Mouse (Mus musculus) heart, embryonic 11.5 days (tissue): Measurements from ENCODE around the gene Akap17b. TPM values are rescaled to one million over a fixed set of nuclear protein-coding genes. Genes with fewer than 3 reads are reported as not detected.

Experiments
- ATAC-seq: fragments of 200-750 bp; cut with Nextera tagmentation; replicated peaks from 2 replicates; pipeline ENCODE4 v1.8.0; 2017; ENCODE audit warnings: moderate library complexity; ENCODE audit not compliant: insufficient number of reproducible peaks, low FRiP score, low TSS enrichment
- H3K27ac ChIP-seq: fragments of 300-500 bp; sonication (generic); 2 replicates; pipeline ENCODE4 v1.5.1; 2014; ENCODE audit warnings: mild to moderate bottlenecking, low read depth, low read length
- H3K27me3 ChIP-seq: fragments of 300-500 bp; sonication (generic); 2 replicates; pipeline ENCODE4 v1.6.1; 2014; ENCODE audit warnings: mild to moderate bottlenecking, low read length, mixed read lengths; ENCODE audit not compliant: control insufficient read depth, insufficient read depth
- H3K36me3 ChIP-seq: fragments of 300-500 bp; sonication (generic); 2 replicates; pipeline ENCODE4 v1.6.1; 2014; ENCODE audit warnings: mild to moderate bottlenecking, low read length, moderate library complexity, mixed read lengths; ENCODE audit not compliant: control insufficient read depth, insufficient read depth
- H3K4me1 ChIP-seq: fragments of 300-500 bp; sonication (generic); 2 replicates; pipeline ENCODE4 v1.6.1; 2014; ENCODE audit warnings: low read length; ENCODE audit not compliant: control insufficient read depth, insufficient read depth
- H3K4me2 ChIP-seq: fragments of 300-500 bp; sonication (generic); 2 replicates; pipeline ENCODE4 v1.6.1; 2014; ENCODE audit warnings: mild to moderate bottlenecking, moderate library complexity
- H3K4me3 ChIP-seq: fragments of 300-500 bp; sonication (generic); 2 replicates; pipeline ENCODE4 v1.5.1; 2014; ENCODE audit warnings: low read depth, low read length
- H3K9ac ChIP-seq: fragments of 300-500 bp; sonication (generic); 2 replicates; pipeline ENCODE4 v1.6.1; 2014; ENCODE audit warnings: mild to moderate bottlenecking, low read depth, low read length, moderate library complexity
- H3K9me3 ChIP-seq: fragments of 300-500 bp; sonication (generic); replicated peaks from 2 replicates; pipeline ENCODE4 v1.6.1; 2016; ENCODE audit warnings: low read length; ENCODE audit not compliant: control insufficient read depth
- WGBS: fragments of 180-500 bp; shearing (Covaris S2); extraction: QIAGEN DNeasy Blood & Tissue Kit; methylation state at CpG from one replicate; pipeline ENCODE4 v1.1.7; 2014; ENCODE audit not compliant: insufficient replicate concordance; 5-methylcytosine and 5-hydroxymethylcytosine counted together
- polyA plus RNA-seq: library from polyadenylated mRNA; unstranded; fragments of >200 nt; fragmentation: Nextera tagmentation; extraction: Ambion mirVana; gene quantifications from 2 replicates; pipeline ENCODE4 v1.2.1, GENCODE M21; 2014

The Akap17b gene
- polyA plus RNA-seq, result 1.5 TPM in 2 replicates

GRCm38 (mm10) chrX:36644657-36645551 is at the start of gene Akap17b:
Gene Akap17b, minus strand, starts transcription at chrX:36645395.
- Histone ChIP-seq H3K4me3 (peak within 1 kb of the TSS; percentile 60), H3K4me2 (peak within 1 kb of the TSS; percentile 60), H3K27ac (peak within 1 kb of the TSS; percentile 22; the same call in 1 of the 2 replicates), H3K9ac (peak within 1 kb of the TSS; percentile 73), H3K9me3 (no peaks in the 10 kb centered on the region), H3K4me1 (no peaks in the 10 kb centered on the region), H3K36me3 (no peaks in the 10 kb centered on the region), H3K27me3 (no peaks in the 10 kb centered on the region)
- 13% methylated on average over 57 of the region's 60 CpGs for WGBS
- peak; percentile 89 for ATAC-seq

GRCm38 (mm10) chrX:36691365-36691764 is 46.2 kb upstream of the Akap17b start:
- Histone ChIP-seq H3K9me3 (no peaks in the 10 kb centered on the region), H3K27me3 (no peaks in the 10 kb centered on the region), H3K4me2 (no peak overlapping the region), H3K27ac (no peak overlapping the region), H3K9ac (no peak overlapping the region), H3K36me3 (no peaks in the 10 kb centered on the region), H3K4me3 (no peak overlapping the region), H3K4me1 (no peaks in the 10 kb centered on the region)
- WGBS, result 76% methylated on average over 5 of the region's 5 CpGs
- no peak for ATAC-seq

- no peak for ATAC-seq
- H3K4me3 ChIP-seq, result no peak overlapping the region
- H3K4me1 ChIP-seq, result no peaks in the 10 kb centered on the region
- H3K4me2 ChIP-seq, result no peak overlapping the region
- H3K9ac ChIP-seq, result no peak overlapping the region
- H3K36me3 ChIP-seq, result no peaks in the 10 kb centered on the region
- H3K27me3 ChIP-seq, result no peaks in the 10 kb centered on the region
- no peaks in the 10 kb centered on the region for H3K9me3 ChIP-seq
- no peak overlapping the region for H3K27ac ChIP-seq
Measured at GRCm38 (mm10) chrX:36689655-36690054, 44.5 kb upstream of the Akap17b start.

DNA sequence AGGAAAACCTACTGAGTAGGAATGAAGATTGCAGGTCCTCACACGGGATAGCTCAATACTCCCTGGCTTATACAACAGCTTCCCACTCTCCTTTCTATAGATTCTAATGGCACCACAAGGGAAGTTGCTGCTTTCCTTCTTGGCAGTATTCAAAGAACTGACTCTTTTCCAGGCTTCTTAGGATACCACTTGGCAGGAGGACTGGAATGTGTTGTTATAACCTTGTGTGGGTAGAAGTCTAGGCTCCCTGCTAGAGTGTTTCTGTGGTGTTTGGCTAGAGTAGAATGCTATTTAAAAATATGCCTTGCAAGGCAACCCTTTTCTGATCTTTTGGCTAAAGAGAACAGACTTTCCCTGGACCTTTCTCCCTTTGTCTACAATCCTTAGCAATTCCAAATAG is 31.6 kb upstream of the Akap17b start:
- WGBS, result 55% methylated on average over 1 of the region's 1 CpGs
- no peak overlapping the region for H3K4me3 ChIP-seq

DNA sequence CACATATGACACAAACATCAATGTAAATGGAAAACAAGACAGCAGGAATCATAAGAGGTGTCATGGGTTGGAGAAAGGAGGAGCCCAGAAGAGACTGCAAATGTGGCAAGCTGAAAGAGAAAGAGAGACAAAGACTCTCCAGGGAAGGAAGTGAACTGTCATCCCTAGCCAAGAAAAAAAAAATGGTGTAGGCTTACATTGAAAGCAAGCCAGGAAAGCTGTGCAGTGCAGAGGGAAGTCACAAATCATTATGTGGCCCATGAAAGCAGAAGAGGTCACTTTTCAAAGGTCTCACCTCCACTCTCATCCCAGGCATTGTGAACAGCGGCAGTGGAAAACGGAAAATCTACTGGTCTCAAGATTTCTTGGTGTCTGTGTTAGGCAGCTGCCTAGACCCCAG is 27.5 kb upstream of the Akap17b start:
- H3K27me3 ChIP-seq, result no peaks in the 10 kb centered on the region
- no peaks in the 10 kb centered on the region for H3K4me1 ChIP-seq
- H3K36me3 ChIP-seq, result no peaks in the 10 kb centered on the region
- ATAC-seq, result no peak
- WGBS, result 50% methylated on average over 2 of the region's 2 CpGs
- H3K4me2 ChIP-seq, result no peak overlapping the region
- no peak overlapping the region for H3K4me3 ChIP-seq
- no peaks in the 10 kb centered on the region for H3K9me3 ChIP-seq
- no peak overlapping the region for H3K9ac ChIP-seq
- no peak overlapping the region for H3K27ac ChIP-seq

More for the DNA sequence above, 31.6 kb upstream of the Akap17b start:
- no peaks in the 10 kb centered on the region for H3K4me1 ChIP-seq
- no peak overlapping the region for H3K27ac ChIP-seq
- H3K27me3 ChIP-seq, result no peaks in the 10 kb centered on the region
- H3K4me2 ChIP-seq, result no peak overlapping the region
- no peaks in the 10 kb centered on the region for H3K9me3 ChIP-seq
- no peak for ATAC-seq
- H3K36me3 ChIP-seq, result no peaks in the 10 kb centered on the region
- no peak overlapping the region for H3K9ac ChIP-seq

DNA sequence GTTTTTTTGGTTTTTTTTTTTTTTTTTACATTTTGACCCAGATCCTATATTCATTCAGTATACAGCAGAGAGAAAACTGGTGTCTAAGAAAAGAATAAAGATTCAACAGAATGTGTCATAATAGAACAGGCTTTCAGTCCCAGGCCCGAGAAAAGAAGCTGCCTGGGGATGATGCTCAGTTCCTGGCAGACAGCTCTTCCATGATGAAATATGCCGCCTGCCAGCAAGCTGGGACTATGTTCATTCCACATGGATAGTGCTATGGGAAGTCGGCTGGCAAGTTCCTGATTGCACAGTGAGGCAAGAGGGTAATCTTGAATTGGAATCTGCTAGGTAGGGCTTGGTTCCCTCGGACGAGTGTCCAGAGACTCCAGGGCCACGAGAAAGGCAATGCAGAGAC is 5.1 kb downstream of the Akap17b start:
- no peak overlapping the region for H3K27ac ChIP-seq
- no peak overlapping the region for H3K4me3 ChIP-seq
- H3K4me1 ChIP-seq, result no peaks in the 10 kb centered on the region
- WGBS, result 76% methylated on average over 6 of the region's 6 CpGs
- ATAC-seq, result no peak
- no peak overlapping the region for H3K4me2 ChIP-seq
- no peaks in the 10 kb centered on the region for H3K27me3 ChIP-seq
- no peaks in the 10 kb centered on the region for H3K36me3 ChIP-seq
- H3K9ac ChIP-seq, result no peak overlapping the region
- no peaks in the 10 kb centered on the region for H3K9me3 ChIP-seq

GRCm38 (mm10) chrX:36630771-36631170 is 14.4 kb downstream of the Akap17b start:
- WGBS, result 9% methylated on average over 1 of the region's 1 CpGs
- no peak overlapping the region for H3K4me2 ChIP-seq

DNA sequence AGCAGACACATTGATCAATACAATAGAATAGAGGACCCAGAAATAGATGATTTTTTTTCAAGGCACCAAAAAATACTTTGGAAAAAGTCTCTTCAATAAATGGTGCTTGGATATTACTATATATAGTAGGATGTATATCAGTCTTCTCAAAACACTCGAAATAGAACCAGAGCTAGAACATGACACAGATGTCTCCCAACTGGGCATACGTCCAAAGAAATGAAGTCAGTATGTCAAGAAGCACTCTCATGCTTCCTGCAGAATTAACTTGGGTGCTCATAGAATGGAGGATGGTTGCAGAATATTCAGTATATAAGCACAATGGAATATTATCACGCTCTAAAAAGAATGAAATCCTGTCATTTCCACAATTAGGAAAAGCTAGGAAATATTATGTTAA is 17.1 kb downstream of the Akap17b start:
- no peak overlapping the region for H3K27ac ChIP-seq
- WGBS, result 61% methylated on average over 3 of the region's 3 CpGs
- no peak for ATAC-seq

More at GRCm38 (mm10) chrX:36630771-36631170, 14.4 kb downstream of the Akap17b start:
- no peaks in the 10 kb centered on the region for H3K4me1 ChIP-seq
- H3K9me3 ChIP-seq, result no peaks in the 10 kb centered on the region
- no peaks in the 10 kb centered on the region for H3K36me3 ChIP-seq
- no peak overlapping the region for H3K9ac ChIP-seq
- no peak for ATAC-seq
- H3K27me3 ChIP-seq, result no peaks in the 10 kb centered on the region
- H3K4me3 ChIP-seq, result no peak overlapping the region
- no peak overlapping the region for H3K27ac ChIP-seq

DNA sequence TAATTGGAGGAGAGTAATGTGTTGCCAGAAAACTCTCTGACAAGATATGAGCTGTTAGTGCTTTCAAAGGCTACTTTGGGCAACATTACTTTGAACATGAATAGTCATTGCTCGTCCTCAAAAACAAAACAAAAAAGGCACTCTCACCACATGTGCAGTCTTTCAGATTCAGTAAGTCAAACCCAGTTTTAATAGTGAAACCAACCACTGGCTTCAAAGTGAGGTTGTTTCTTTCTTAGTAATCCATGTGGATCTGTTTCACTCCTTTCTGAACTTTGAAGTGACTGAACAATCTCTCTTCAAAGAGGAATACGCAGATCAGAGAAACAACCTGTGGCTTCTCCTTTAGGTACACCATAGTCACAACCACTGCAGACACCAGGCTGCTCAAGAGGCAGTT is 36.1 kb downstream of the Akap17b start:
- Histone ChIP-seq H3K4me2 (no peak overlapping the region), H3K36me3 (no peaks in the 10 kb centered on the region), H3K4me1 (no peaks in the 10 kb centered on the region), H3K27me3 (no peaks in the 10 kb centered on the region), H3K27ac (no peak overlapping the region), H3K9me3 (no peaks in the 10 kb centered on the region), H3K4me3 (no peak overlapping the region), H3K9ac (no peak overlapping the region)
- ATAC-seq, result no peak
- WGBS, result 80% methylated on average over 2 of the region's 2 CpGs

More for the DNA sequence above, 17.1 kb downstream of the Akap17b start:
- no peaks in the 10 kb centered on the region for H3K9me3 ChIP-seq
- no peaks in the 10 kb centered on the region for H3K27me3 ChIP-seq
- no peak overlapping the region for H3K4me3 ChIP-seq
- H3K4me1 ChIP-seq, result no peaks in the 10 kb centered on the region
- no peaks in the 10 kb centered on the region for H3K36me3 ChIP-seq
- no peak overlapping the region for H3K4me2 ChIP-seq
- H3K9ac ChIP-seq, result no peak overlapping the region
